Mouse (Mus musculus): ENCODE measurements at regions not wholly inside any gene's neighbourhood (a gene's known extent, or its start where the extent isn't known, plus 50 kb on each side); places are given as distances from the start of the nearest gene placed in this dataset.

GRCm38 (mm10) chr2:159732413-159732812 is 601.5 kb downstream of the Gm826 start:
- Histone ChIP-seq H3K27me3 (ENCODE audit: insufficient read depth, low read length) (no peaks in the 10 kb centered on the region), H3K4me1 (ENCODE audit: insufficient read depth, low read depth, low read length) (no peaks in the 10 kb centered on the region), H3K9me3 (replicated peaks) (peaks cover 15% of the 10 kb centered on the region), H3K36me3 (replicated peaks) (no peaks in the 10 kb centered on the region), H3K4me3 (ENCODE audit: low read depth, low read length) (no peak overlapping the region)
- no peak for TF ChIP-seq GATA1 (IDR thresholded peaks at IDR 0.05; ENCODE audit: borderline replicate concordance, low read length)
- TF ChIP-seq TAL1 (conservative IDR thresholded peaks at IDR 0.05; ENCODE audit: low read depth, low read length) = no peak
- no peak for TF ChIP-seq GATA2 (IDR thresholded peaks at IDR 0.05; ENCODE audit: borderline replicate concordance, low read depth, low read length)
- no peak for TF ChIP-seq POLR2AphosphoS5 (IDR thresholded peaks at IDR 0.05; ENCODE audit: insufficient replicate concordance, low read depth, low read length)
- no peak for TF ChIP-seq CTCF (IDR thresholded peaks at IDR 0.05; ENCODE audit: low read depth, low read length)
- ATAC-seq (ENCODE audit: extremely low read depth, insufficient number of reproducible peaks, low FRiP score, poor library complexity, severe bottlenecking) (no peak), DNase-seq (ENCODE audit: low spot score) (no peak)

GRCm38 (mm10) chr2:159734576-159734975 is 599.4 kb downstream of the Gm826 start:
- ATAC-seq (ENCODE audit: extremely low read depth, insufficient number of reproducible peaks, low FRiP score, poor library complexity, severe bottlenecking) = no peak
- DNase-seq (ENCODE audit: low spot score) = no peak
- Histone ChIP-seq H3K27me3 (ENCODE audit: insufficient read depth, low read length) (no peaks in the 10 kb centered on the region), H3K36me3 (replicated peaks) (no peaks in the 10 kb centered on the region), H3K4me1 (ENCODE audit: insufficient read depth, low read depth, low read length) (no peaks in the 10 kb centered on the region), H3K4me3 (ENCODE audit: low read depth, low read length) (no peak overlapping the region), H3K9me3 (replicated peaks) (peaks cover 10% of the 10 kb centered on the region)
- TF ChIP-seq TAL1 (conservative IDR thresholded peaks at IDR 0.05; ENCODE audit: low read depth, low read length) = no peak
- TF ChIP-seq GATA1 (IDR thresholded peaks at IDR 0.05; ENCODE audit: borderline replicate concordance, low read length) = no peak
- no peak for TF ChIP-seq GATA2 (IDR thresholded peaks at IDR 0.05; ENCODE audit: borderline replicate concordance, low read depth, low read length)
- no peak for TF ChIP-seq CTCF (IDR thresholded peaks at IDR 0.05; ENCODE audit: low read depth, low read length)
- no peak for TF ChIP-seq POLR2AphosphoS5 (IDR thresholded peaks at IDR 0.05; ENCODE audit: insufficient replicate concordance, low read depth, low read length)

- TF ChIP-seq POLR2AphosphoS5 (IDR thresholded peaks at IDR 0.05; ENCODE audit: insufficient replicate concordance, low read depth, low read length) (no peak), CTCF (IDR thresholded peaks at IDR 0.05; ENCODE audit: low read depth, low read length) (no peak), GATA1 (IDR thresholded peaks at IDR 0.05; ENCODE audit: borderline replicate concordance, low read length) (no peak), TAL1 (conservative IDR thresholded peaks at IDR 0.05; ENCODE audit: low read depth, low read length) (no peak), GATA2 (IDR thresholded peaks at IDR 0.05; ENCODE audit: borderline replicate concordance, low read depth, low read length) (no peak)
- Histone ChIP-seq H3K4me3 (ENCODE audit: low read depth, low read length) (no peak overlapping the region), H3K27me3 (ENCODE audit: insufficient read depth, low read length) (no peaks in the 10 kb centered on the region), H3K4me1 (ENCODE audit: insufficient read depth, low read depth, low read length) (no peaks in the 10 kb centered on the region), H3K36me3 (replicated peaks) (no peaks in the 10 kb centered on the region), H3K9me3 (replicated peaks) (peaks cover 33% of the 10 kb centered on the region)
- DNase-seq (ENCODE audit: low spot score) = no peak
- ATAC-seq (ENCODE audit: extremely low read depth, insufficient number of reproducible peaks, low FRiP score, poor library complexity, severe bottlenecking) = no peak
Observed at GRCm38 (mm10) chr2:159755541-159756011, 578.4 kb downstream of the Gm826 start.

- Histone ChIP-seq H3K4me3 (ENCODE audit: low read depth, low read length) (no peak overlapping the region), H3K36me3 (replicated peaks) (no peaks in the 10 kb centered on the region), H3K27me3 (ENCODE audit: insufficient read depth, low read length) (no peaks in the 10 kb centered on the region), H3K9me3 (replicated peaks) (peaks cover 28% of the 10 kb centered on the region), H3K4me1 (ENCODE audit: insufficient read depth, low read depth, low read length) (no peaks in the 10 kb centered on the region)
- TF ChIP-seq CTCF (IDR thresholded peaks at IDR 0.05; ENCODE audit: low read depth, low read length) (no peak), GATA1 (IDR thresholded peaks at IDR 0.05; ENCODE audit: borderline replicate concordance, low read length) (no peak), POLR2AphosphoS5 (IDR thresholded peaks at IDR 0.05; ENCODE audit: insufficient replicate concordance, low read depth, low read length) (no peak), TAL1 (conservative IDR thresholded peaks at IDR 0.05; ENCODE audit: low read depth, low read length) (no peak), GATA2 (IDR thresholded peaks at IDR 0.05; ENCODE audit: borderline replicate concordance, low read depth, low read length) (no peak)
- DNase-seq (ENCODE audit: low spot score) (no peak), ATAC-seq (ENCODE audit: extremely low read depth, insufficient number of reproducible peaks, low FRiP score, poor library complexity, severe bottlenecking) (no peak)
Observed at GRCm38 (mm10) chr2:159760806-159761205, 573.2 kb downstream of the Gm826 start.

- Histone ChIP-seq H3K36me3 (replicated peaks) (no peaks in the 10 kb centered on the region), H3K4me3 (ENCODE audit: low read depth, low read length) (no peak overlapping the region), H3K4me1 (ENCODE audit: insufficient read depth, low read depth, low read length) (no peaks in the 10 kb centered on the region), H3K27me3 (ENCODE audit: insufficient read depth, low read length) (no peaks in the 10 kb centered on the region), H3K9me3 (replicated peaks) (peaks cover 18% of the 10 kb centered on the region)
- DNase-seq (ENCODE audit: low spot score) (no peak), ATAC-seq (ENCODE audit: extremely low read depth, insufficient number of reproducible peaks, low FRiP score, poor library complexity, severe bottlenecking) (no peak)
- TF ChIP-seq CTCF (IDR thresholded peaks at IDR 0.05; ENCODE audit: low read depth, low read length) (no peak), GATA1 (IDR thresholded peaks at IDR 0.05; ENCODE audit: borderline replicate concordance, low read length) (no peak), TAL1 (conservative IDR thresholded peaks at IDR 0.05; ENCODE audit: low read depth, low read length) (no peak), GATA2 (IDR thresholded peaks at IDR 0.05; ENCODE audit: borderline replicate concordance, low read depth, low read length) (no peak), POLR2AphosphoS5 (IDR thresholded peaks at IDR 0.05; ENCODE audit: insufficient replicate concordance, low read depth, low read length) (no peak)
Observed at GRCm38 (mm10) chr2:159763115-159763514, 570.8 kb downstream of the Gm826 start.

All from G1E (cell line).